Mouse (Mus musculus) neural tube, embryonic 14.5 days (tissue): ENCODE measurements around the gene Spata31d1d. TPM values are rescaled to one million over a fixed set of nuclear protein-coding genes. Genes with fewer than 3 reads are reported as not detected.
"Not testable (repeated sequence)": the region's sequence is repeated elsewhere in the genome, so short reads cannot be mapped to it uniquely, and the experiment has no call there.

Experiments used
- ATAC-seq: fragments of 200-750 bp; cut with Nextera tagmentation; 2 replicates; pipeline ENCODE4 v1.8.0; 2017; ENCODE audit warnings: low read depth, mild to moderate bottlenecking, moderate TSS enrichment, moderate library complexity
- H3K27ac ChIP-seq: fragments of 300-500 bp; sonication (generic); 2 replicates; pipeline ENCODE4 v1.5.1; 2014; ENCODE audit warnings: low read depth, mild to moderate bottlenecking, control low read depth, low read length, moderate library complexity, mixed read lengths
- H3K27me3 ChIP-seq: fragments of 300-500 bp; sonication (generic); 2 replicates; pipeline ENCODE4 v1.6.1; 2014; ENCODE audit warnings: low read length; ENCODE audit not compliant: control insufficient read depth, insufficient read depth
- H3K36me3 ChIP-seq: fragments of 300-500 bp; sonication (generic); 2 replicates; pipeline ENCODE4 v1.6.1; 2014; ENCODE audit warnings: low read length, mixed read lengths; ENCODE audit not compliant: control insufficient read depth, insufficient read depth
- H3K4me1 ChIP-seq: fragments of 300-500 bp; sonication (generic); 2 replicates; pipeline ENCODE4 v1.6.1; 2014; ENCODE audit warnings: low read length; ENCODE audit not compliant: control insufficient read depth, insufficient read depth
- H3K4me2 ChIP-seq: fragments of 300-500 bp; sonication (generic); 2 replicates; pipeline ENCODE4 v1.6.1; 2014; ENCODE audit warnings: mild to moderate bottlenecking, low read depth, low read length, control low read depth
- H3K4me3 ChIP-seq: fragments of 300-500 bp; sonication (generic); 2 replicates; pipeline ENCODE4 v1.5.1; 2014; ENCODE audit warnings: low read depth, low read length, control low read depth, mixed read lengths
- H3K9ac ChIP-seq: fragments of 300-500 bp; sonication (generic); replicated peaks from 2 replicates; pipeline ENCODE4 v1.6.1; 2014; ENCODE audit warnings: low read depth, mild to moderate bottlenecking, control low read depth, low read length, mixed read lengths
- H3K9me3 ChIP-seq: fragments of 300-500 bp; sonication (generic); 2 replicates; pipeline ENCODE4 v1.6.1; 2016; ENCODE audit warnings: low read length; ENCODE audit not compliant: control insufficient read depth
- WGBS: fragments of 180-500 bp; shearing (Covaris S2); extraction: QIAGEN DNeasy Blood & Tissue Kit; methylation state at CpG from one replicate; pipeline ENCODE4 v1.1.7; 2014; 5-methylcytosine and 5-hydroxymethylcytosine counted together
- polyA plus RNA-seq: library from polyadenylated mRNA; unstranded; fragments of >200 nt; fragmentation: Nextera tagmentation; extraction: Ambion mirVana; gene quantifications from 2 replicates; pipeline ENCODE4 v1.2.1, GENCODE M21; 2014

Spata31d1d gene
- polyA plus RNA-seq, 1 experiment from 2014 or later: not detected

DNA sequence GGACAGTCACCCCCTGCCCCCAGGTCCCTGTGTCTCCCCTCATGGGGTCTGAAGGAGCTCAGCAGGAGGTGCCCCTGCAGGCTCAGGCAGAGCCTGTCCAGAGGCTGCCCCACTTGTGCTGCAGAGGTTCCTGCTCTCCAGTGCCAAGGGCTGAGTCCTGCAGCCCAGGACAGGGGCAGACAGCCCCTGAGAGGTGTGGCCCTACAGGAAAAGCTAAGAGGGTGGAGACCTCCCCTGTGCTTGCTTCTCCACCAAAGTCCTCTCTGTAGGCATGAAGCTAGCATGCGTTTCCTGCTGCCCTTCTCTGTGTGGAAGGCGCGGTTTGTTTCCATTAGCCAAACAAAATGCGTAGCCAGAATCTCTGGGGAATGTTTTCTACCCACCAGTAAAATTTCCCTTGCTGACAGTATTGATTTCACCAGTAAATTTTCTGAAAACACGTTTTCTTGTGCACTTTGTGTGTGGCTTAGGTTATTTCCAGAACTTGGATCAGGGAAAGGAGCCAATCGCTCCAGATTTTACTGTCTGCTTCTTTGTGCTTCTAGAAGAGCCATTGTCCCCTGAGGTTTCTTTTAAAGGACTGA lies 12.6 kb downstream of the Spata31d1d start:
- H3K4me3 ChIP-seq, H3K9me3 ChIP-seq, ATAC-seq, H3K9ac ChIP-seq, H3K36me3 ChIP-seq, H3K27ac ChIP-seq, H3K4me1 ChIP-seq, H3K4me2 ChIP-seq, H3K27me3 ChIP-seq: not testable (repeated sequence)
- 38% methylated on average over 6 of the region's 6 CpGs for WGBS

DNA sequence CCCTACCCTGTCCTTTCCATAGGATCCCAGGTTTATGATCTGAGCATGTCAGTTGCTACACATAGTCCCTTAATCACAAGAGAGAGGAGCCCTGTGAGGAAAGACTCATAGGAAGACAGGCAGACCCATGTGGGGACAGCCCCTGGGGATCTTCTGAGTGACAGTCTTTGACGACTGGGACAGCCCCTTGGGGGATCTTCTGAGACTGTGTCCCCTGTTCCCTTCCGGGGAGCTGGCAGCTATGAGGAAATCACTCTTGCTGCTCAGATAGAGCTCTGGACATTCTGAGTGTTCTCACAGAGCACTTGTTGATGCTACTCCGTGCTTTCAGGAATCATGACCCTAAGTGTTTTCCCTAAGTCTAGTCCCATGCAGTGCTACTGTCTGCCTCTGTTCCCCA lies 17.8 kb downstream of the Spata31d1d start:
- H3K27me3 ChIP-seq: no peaks in the 10 kb centered on the region
- no peaks in the 10 kb centered on the region for H3K9me3 ChIP-seq
- H3K36me3 ChIP-seq: no peaks in the 10 kb centered on the region
- H3K4me3 ChIP-seq: no peak overlapping the region
- H3K4me2 ChIP-seq: no peak overlapping the region
- no peak overlapping the region for H3K27ac ChIP-seq
- 52% methylated on average over 3 of the region's 3 CpGs for WGBS
- no peak for ATAC-seq
- H3K4me1 ChIP-seq: no peaks in the 10 kb centered on the region
- no peak overlapping the region for H3K9ac ChIP-seq

DNA sequence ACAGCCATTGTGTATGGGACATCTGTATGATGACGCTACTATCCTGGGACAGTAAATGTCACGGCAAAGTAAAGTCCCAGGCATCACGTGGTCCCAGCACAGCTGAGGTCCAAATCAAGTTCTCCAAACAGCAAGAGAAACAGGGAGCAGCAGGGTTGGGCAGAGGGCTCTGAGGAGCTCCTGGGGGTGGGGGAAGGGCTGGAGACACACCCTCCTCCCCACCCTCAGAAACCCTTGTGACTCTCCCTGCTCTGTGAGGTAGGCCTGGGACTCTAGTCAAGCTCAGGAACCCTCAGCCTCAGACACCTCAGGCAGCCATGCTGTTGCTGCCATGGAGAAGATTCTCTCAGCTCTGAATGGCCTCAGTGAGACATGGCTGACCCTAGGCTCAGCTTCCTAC lies 19.6 kb downstream of the Spata31d1d start, which contains the start of gene Spata31d1b:
Spata31d1b (plus strand) TSS at position 301 of the 400 bp plus-strand sequence.
- not testable (repeated sequence) for H3K27me3 ChIP-seq, H3K4me1 ChIP-seq, H3K27ac ChIP-seq, H3K4me3 ChIP-seq, H3K4me2 ChIP-seq, ATAC-seq, H3K36me3 ChIP-seq, H3K9me3 ChIP-seq, H3K9ac ChIP-seq
- WGBS: 68% methylated on average over 3 of the region's 3 CpGs

DNA sequence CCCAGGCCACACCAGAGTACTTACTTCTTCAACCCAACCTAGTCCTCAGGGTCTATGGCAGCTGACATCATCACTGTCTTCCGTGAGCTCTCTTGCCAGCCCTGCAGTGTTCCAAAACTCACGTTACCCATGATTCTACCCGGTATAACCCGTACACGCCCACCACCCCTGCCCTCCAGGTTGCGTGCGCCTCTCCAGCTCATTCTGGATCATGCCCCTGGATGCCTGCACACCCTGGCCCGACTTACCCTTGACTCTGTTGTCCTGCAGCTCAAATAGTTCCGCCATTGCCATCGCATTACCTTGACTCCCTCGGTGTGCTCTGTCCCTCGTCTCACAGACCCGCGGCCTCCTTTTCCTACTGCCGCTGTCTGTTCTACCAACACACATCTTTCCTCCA lies 21.3 kb downstream of the Spata31d1d start, which contains the start of gene Spata31d1a:
Spata31d1a (minus strand) TSS at position 101 of the 400 bp plus-strand sequence.
- no peaks in the 10 kb centered on the region for H3K9me3 ChIP-seq
- no peak within 1 kb of the TSS for H3K4me3 ChIP-seq
- H3K4me2 ChIP-seq: no peak within 1 kb of the TSS
- H3K27ac ChIP-seq: no peak within 1 kb of the TSS
- H3K4me1 ChIP-seq: no peaks in the 10 kb centered on the region
- H3K36me3 ChIP-seq: no peaks in the 10 kb centered on the region
- no peak within 1 kb of the TSS for H3K9ac ChIP-seq
- WGBS: 90% methylated on average over 15 of the region's 15 CpGs
- no peak for ATAC-seq
- no peaks in the 10 kb centered on the region for H3K27me3 ChIP-seq

DNA sequence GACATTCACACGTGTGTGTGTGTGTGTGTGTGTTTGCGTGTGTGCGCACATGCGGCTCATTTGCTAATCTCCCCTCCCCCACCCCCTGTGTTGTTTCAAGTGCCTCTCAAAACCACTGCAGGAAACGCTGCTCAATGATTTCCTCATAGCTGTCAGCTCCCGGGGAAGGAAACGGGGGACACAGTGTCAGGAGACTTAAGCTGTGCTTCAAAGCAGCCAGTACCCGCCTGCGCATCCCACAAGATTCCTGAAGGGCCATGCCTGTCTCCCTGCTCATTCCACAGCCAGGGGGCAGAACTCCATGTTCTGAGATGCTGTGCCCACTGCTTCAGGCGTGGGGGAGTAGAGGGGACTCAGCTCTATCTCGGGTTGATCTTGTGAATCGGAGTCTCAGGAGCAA lies 27.0 kb downstream of the Spata31d1d start:
- no peak for ATAC-seq
- H3K4me2 ChIP-seq: no peak overlapping the region

DNA sequence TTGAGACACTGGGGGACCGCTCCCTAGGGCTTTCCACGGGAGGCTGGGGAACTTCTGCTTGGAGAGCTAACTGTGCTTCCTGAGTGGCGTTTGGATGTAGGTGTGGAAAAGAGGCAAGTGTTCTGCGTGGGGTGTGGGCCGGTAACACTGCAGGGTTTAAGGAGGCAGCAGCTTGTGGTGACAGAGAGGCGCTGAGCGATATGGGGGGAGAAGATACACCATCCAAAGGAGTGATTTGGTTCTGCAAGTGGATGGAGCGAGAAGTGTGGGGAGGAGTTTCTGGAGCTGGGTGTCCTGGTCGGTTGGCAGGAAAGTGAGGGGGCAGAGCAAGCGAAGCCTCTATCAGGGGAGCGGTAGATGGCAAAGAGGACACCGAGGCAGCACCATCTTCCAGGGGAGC lies 28.0 kb downstream of the Spata31d1d start:
- no peak overlapping the region for H3K9ac ChIP-seq
- WGBS: 89% methylated on average over 12 of the region's 12 CpGs
- H3K27ac ChIP-seq: no peak overlapping the region
- no peak overlapping the region for H3K4me3 ChIP-seq
- ATAC-seq: no peak
- H3K4me1 ChIP-seq: no peaks in the 10 kb centered on the region
- no peaks in the 10 kb centered on the region for H3K36me3 ChIP-seq
- no peaks in the 10 kb centered on the region for H3K9me3 ChIP-seq
- H3K4me2 ChIP-seq: no peak overlapping the region
- H3K27me3 ChIP-seq: no peaks in the 10 kb centered on the region

More for the DNA sequence above, 27.0 kb downstream of the Spata31d1d start:
- 61% methylated on average over 12 of the region's 12 CpGs for WGBS
- H3K27me3 ChIP-seq: no peaks in the 10 kb centered on the region
- no peak overlapping the region for H3K9ac ChIP-seq
- H3K27ac ChIP-seq: no peak overlapping the region
- H3K4me1 ChIP-seq: no peaks in the 10 kb centered on the region
- H3K4me3 ChIP-seq: no peak overlapping the region
- H3K36me3 ChIP-seq: no peaks in the 10 kb centered on the region
- H3K9me3 ChIP-seq: no peaks in the 10 kb centered on the region

DNA sequence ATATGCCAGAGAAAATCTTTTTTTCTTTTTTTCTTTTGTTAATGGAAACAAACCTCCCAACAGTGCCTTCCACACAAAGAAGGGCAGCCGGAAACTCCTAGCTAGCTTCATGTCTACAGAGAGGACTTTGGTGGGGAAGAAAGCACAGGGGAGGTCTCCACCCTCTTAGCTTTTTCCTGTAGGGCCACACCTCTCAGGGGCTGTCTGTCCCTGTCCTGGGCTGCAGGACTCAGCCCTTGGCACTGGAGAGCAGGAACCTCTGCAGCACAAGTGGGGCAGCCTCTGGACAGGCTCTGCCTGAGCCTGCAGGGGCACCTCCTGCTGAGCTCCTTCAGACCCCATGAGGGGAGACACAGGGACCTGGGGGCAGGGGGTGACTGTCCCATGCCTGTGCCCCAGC lies 31.4 kb downstream of the Spata31d1d start:
- not testable (repeated sequence) for H3K9me3 ChIP-seq, H3K4me1 ChIP-seq, H3K27ac ChIP-seq, H3K4me3 ChIP-seq, H3K27me3 ChIP-seq, H3K9ac ChIP-seq, H3K4me2 ChIP-seq, ATAC-seq, H3K36me3 ChIP-seq
- WGBS: 81% methylated on average over 1 of the region's 1 CpGs

DNA sequence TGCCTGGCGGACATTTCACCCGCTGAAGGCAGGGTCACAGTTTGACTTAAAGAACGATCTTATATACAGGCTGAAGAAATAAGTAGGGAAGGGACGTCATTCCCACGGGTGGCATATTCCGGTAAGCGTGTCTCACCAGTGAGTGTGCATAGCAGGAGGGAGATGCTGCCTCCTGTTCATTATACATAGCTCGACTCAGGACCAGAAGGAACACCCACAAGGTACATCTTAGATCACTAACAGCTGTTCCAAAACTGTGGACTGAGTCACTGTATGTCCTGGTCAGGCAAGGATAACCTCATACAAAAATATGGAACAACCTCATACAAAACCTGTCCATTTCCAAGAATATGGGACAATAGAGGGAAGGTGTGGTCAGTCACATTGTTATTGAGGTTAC lies 32.4 kb downstream of the Spata31d1d start:
- no peaks in the 10 kb centered on the region for H3K27me3 ChIP-seq
- no peak overlapping the region for H3K9ac ChIP-seq
- ATAC-seq: no peak
- no peaks in the 10 kb centered on the region for H3K4me1 ChIP-seq
- H3K4me3 ChIP-seq: no peak overlapping the region
- no peak overlapping the region for H3K27ac ChIP-seq
- H3K9me3 ChIP-seq: no peaks in the 10 kb centered on the region
- no peak overlapping the region for H3K4me2 ChIP-seq
- no peaks in the 10 kb centered on the region for H3K36me3 ChIP-seq
- WGBS: 91% methylated on average over 8 of the region's 8 CpGs

DNA sequence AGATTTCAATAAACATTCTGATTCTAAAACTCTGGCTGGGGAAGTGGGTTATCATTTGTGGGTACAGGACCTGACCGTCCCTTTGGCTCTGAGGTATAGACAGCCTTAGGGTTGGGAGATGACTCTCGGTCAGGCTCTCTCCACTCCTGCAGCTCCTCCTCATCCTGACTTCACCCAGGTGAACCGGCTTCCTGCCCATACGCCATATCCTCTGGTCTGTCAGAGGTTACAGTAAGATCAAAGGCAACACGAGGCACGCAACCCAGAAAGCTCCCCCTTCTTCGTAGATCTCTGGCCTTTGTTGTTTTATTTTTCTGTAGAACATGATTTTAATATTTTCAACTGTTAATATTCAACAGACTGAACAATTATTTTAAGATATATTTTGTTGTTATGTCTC lies 35.8 kb downstream of the Spata31d1d start:
- WGBS: 91% methylated on average over 7 of the region's 7 CpGs
- Histone ChIP-seq H3K4me1 (no peaks in the 10 kb centered on the region), H3K27me3 (no peaks in the 10 kb centered on the region), H3K4me3 (no peak overlapping the region), H3K36me3 (no peaks in the 10 kb centered on the region), H3K9ac (no peak overlapping the region), H3K9me3 (no peaks in the 10 kb centered on the region), H3K4me2 (no peak overlapping the region), H3K27ac (no peak overlapping the region)
- no peak for ATAC-seq
